ENCODE assay signal across 19 mouse cellular contexts in the genomic region with DNA sequence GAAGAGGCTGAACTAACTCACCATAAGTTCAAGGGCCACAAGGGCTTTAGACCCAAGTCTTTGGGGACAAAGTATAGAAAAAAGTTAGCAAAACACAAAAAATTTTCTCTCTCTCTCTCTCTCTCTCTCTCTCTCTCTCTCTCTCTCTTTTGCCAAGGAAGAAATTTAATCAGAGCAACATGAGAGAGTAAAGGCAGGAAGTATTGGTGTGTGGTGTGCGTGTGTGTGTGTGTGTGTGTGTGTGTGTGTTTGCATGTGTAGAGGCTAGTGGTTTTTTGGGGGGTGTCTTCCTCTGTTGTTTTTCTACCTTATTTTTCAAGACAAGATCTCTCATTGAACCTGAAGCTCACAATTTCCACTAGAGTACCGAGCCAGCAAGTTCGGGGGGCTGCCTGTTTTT. TPM values are rescaled to one million over a fixed set of nuclear protein-coding genes. Genes with fewer than 3 reads are reported as not detected.
DNase-seq lines count a peak whose midpoint lies in the region; ATAC-seq and TF ChIP-seq lines count a peak whose summit lies in the region.
"Had no signal": no experiment of that assay in that cellular context is flagged by ENCODE, and none has a peak within 500 bp of the region (broad histone marks: within the 10 kb centered on the region; RNA-seq: fewer than 3 reads in every experiment).

No protein-coding gene starts in this region.

- H3K4me3 ChIP-seq in thymus, adult 2 months (ENCODE audit: control insufficient read depth, insufficient read depth, low read length) = no peak overlapping the region
- H3K4me3 ChIP-seq in liver, embryonic 11.5 days (ENCODE audit: low read depth, low read length) = no peak overlapping the region
- H3K4me3 ChIP-seq: embryonic facial prominence, embryonic 13.5 days; gastrocnemius, adult 2 months; heart, embryonic 13.5 days had no signal

- no peak overlapping the region for H3K27ac ChIP-seq in thymus, adult 2 months (ENCODE audit: control insufficient read depth, insufficient read depth, low read length)
- H3K27ac ChIP-seq in liver, embryonic 11.5 days (ENCODE audit: low read depth, low read length) = no peak overlapping the region
- H3K27ac ChIP-seq: embryonic facial prominence, embryonic 13.5 days; gastrocnemius, adult 2 months; heart, embryonic 13.5 days had no signal

- peak; percentile 9 for DNase-seq in thymus, adult 2 months
- no peak for DNase-seq in thymus, adult 18-20 months
- peak; percentile 62 for DNase-seq in T-cell, adult 2 months (ENCODE audit: low spot score)
- peak; percentile 18 for DNase-seq in thymus, postnatal 25 days
- DNase-seq in liver, embryonic 11.5 days (ENCODE audit: low spot score) = no peak
- DNase-seq in cerebellum, postnatal 14 days = no peak
- DNase-seq: adrenal gland, postnatal 14 days; cerebellum, adult 11-12 months; cerebellum, adult 9-10 months; cerebellum, postnatal 36 days; gastrocnemius, adult 2 months; gastrocnemius, postnatal 25 days; heart, postnatal 36 days had no signal

- peaks cover 19% of the 10 kb centered on the region for H3K4me1 ChIP-seq in thymus, adult 2 months (replicated peaks; ENCODE audit: control insufficient read depth, insufficient read depth, low read length)
- 0 out of 2 replicates have a peak, but pooled peaks cover 2% of the 10 kb centered on the region for H3K4me1 ChIP-seq in liver, embryonic 11.5 days (replicated peaks; ENCODE audit: control insufficient read depth, insufficient read depth, low read length)

- no peak overlapping the region for H3K4me2 ChIP-seq in liver, embryonic 11.5 days
- H3K4me2 ChIP-seq: embryonic facial prominence, embryonic 13.5 days; heart, embryonic 13.5 days had no signal

- no peak for TF ChIP-seq CTCF in thymus, adult 2 months (IDR thresholded peaks at IDR 0.05; ENCODE audit: borderline replicate concordance, control insufficient read depth, extremely low read depth, insufficient read depth, low read length, poor library complexity)

- ATAC-seq in liver, embryonic 11.5 days (replicated peaks; ENCODE audit: low FRiP score) = no peak
- ATAC-seq: forebrain, embryonic 14.5 days; hindbrain, embryonic 16.5 days; inflammation-experienced regulatory T-cells, adult 6 months had no signal

- TF ChIP-seq POLR2A in thymus, adult 2 months (IDR thresholded peaks at IDR 0.05; ENCODE audit: control insufficient read depth, extremely low read depth, insufficient read depth, low read length, poor library complexity) = no peak

- 17% methylated on average over 3 of the region's 3 CpGs for WGBS in thymus, adult 2 months
- WGBS in liver, embryonic 11.5 days = 81% methylated on average over 3 of the region's 3 CpGs

- H3K27me3 ChIP-seq in thymus, adult 2 months (ENCODE audit: control insufficient read depth, insufficient read depth, low read length) = no peaks in the 10 kb centered on the region
- H3K27me3 ChIP-seq in liver, embryonic 11.5 days (replicated peaks; ENCODE audit: control insufficient read depth, insufficient read depth, low read length) = peaks cover 5% of the 10 kb centered on the region

- H3K9ac ChIP-seq in liver, embryonic 11.5 days (ENCODE audit: low read depth, low read length) = no peak overlapping the region
- H3K9ac ChIP-seq: embryonic facial prominence, embryonic 13.5 days; heart, embryonic 13.5 days had no signal

- H3K36me3 ChIP-seq in thymus, adult 2 months (ENCODE audit: control insufficient read depth, insufficient read depth, low read length) = no peaks in the 10 kb centered on the region
- no peaks in the 10 kb centered on the region for H3K36me3 ChIP-seq in liver, embryonic 11.5 days (ENCODE audit: control insufficient read depth, insufficient read depth, low read length)
- H3K36me3 ChIP-seq: embryonic facial prominence, embryonic 13.5 days; G1E; heart, embryonic 13.5 days had no signal

- no peaks in the 10 kb centered on the region for H3K9me3 ChIP-seq in liver, embryonic 11.5 days (ENCODE audit: control insufficient read depth, low read length)
- H3K9me3 ChIP-seq: embryonic facial prominence, embryonic 13.5 days; G1E; heart, embryonic 13.5 days had no signal

RNA-seq across cellular contexts. Expression of a gene that starts 46.1 kb away (rescaled TPM):
- polyA plus RNA-seq in thymus, adult 2 months (2012; rRNA removed) = 7.6 and 10.0 TPM in 2 replicates
- polyA plus RNA-seq in liver, embryonic 11.5 days (2014; fragmentation: Nextera tagmentation; extraction: Ambion mirVana) = 1.9 and 2.2 TPM in 2 replicates

Comparison
In these comparisons a context has a peak if more than half of its experiments do, and no peak if none do; other contexts are left out.
1. DNase-seq: peak in thymus, adult 2 months (single experiment), T-cell, adult 2 months (single experiment) and thymus, postnatal 25 days (single experiment); none in thymus, adult 18-20 months (0 of 2), liver, embryonic 11.5 days (single experiment) and cerebellum, postnatal 14 days (0 of 2).